Mouse (Mus musculus) adrenal gland, adult (tissue): ENCODE measurements around the gene Pak2.
A peak's percentile ranks its signal among the peaks of the same experiment; 100 is the strongest.

ENCODE experiments used
- DNase-seq, 2 experiments: peaks; one replicate each; pipeline ENCODE4 v3.0.0; 2022 to 2023; ENCODE audit warnings: low spot score in 1 of 2; ENCODE audit not compliant: inconsistent age in 2 of 2

Gene Pak2

DNA sequence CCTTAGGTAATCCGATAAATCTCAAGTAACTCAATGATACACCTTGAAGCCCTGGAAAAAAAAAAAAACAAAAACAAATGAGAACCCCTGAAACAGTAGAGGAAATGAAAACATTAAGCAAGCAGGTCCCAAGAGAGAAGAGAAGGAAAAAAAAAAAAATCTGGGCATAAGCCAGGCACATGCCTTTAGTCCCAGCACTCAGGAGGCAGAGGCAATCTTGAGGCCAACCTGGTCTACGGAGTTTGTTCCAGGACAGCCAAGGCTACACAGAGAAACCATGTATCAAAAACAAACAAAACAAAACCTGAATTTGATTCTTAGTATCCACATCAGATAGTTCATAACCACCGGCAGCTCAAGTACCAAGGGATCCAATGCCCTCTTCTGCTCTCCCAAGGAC, 74.4 kb downstream of the Pak2 start:
- no peak for DNase-seq

DNA sequence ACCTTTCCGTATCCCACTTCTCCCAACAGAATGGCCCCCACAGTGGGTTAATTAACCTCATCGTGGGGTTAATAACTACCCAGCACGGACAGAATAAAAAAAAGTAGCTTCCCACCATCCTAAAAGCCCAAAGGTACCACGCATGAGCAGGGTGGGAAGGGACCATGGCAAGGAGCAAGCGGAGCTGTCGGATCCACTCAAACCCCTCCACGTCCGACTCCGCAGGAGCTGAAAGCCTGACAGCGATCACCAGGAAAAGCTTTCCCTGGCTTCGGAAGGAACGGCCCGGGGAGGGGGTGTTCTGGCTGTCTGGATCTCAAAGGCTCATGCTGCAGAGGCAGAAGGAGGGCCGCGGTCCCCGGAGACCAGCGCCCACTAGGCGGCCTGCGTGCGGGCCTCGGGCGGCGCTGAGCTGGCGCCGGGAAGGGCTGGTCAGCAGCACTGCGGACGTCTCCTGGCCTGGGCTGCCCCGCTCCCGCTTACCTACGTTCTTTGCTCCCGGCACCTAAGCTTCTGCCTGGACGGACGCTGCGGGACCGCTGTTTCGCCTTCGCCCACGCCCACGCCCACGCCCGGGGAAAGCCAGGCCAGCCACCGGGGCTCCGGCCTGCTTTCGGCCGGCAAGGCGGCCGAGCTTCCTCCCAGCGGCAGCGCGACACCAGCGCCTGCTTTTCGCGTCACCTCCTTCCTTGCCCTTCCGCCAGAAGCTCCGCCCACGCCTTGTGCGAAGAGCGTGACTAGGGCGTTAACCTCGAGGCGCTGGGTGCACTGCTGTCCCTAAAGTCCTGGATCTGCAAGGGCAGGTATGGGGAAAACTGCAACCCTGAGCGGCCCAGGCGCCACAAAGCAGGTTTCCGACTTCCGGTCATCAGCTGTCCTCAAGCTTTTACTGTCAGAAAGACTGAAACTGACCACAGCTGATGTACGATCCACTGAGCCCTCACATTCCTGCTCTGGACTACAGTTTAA, 76.3 kb downstream of the Pak2 start, which contains the start of gene Senp5:
Gene Senp5, minus strand, starts transcription at position 779 of the 969 bp plus-strand sequence.
- DNase-seq, result peak; percentile 94 to 97

DNA sequence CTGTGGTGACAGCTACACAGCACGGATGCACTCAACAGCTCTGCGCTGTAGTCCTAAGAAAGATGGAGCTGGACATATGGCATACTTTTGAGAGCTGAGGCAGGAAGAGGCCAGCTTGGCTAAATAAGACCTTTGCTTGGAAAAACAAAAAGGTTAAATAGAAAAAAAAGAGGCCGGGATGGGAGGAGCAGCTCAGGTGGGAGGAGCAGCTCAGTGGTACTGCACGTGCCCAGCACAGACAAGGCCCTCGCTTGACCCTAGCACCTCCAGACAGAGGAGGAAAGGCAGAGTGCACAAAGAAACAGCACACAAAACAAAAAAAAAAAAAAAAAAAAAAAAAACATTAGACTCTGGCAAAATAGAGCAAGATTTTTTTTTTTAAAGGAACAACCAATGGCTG, 82.8 kb downstream of the Pak2 start:
- no peak for DNase-seq

DNA sequence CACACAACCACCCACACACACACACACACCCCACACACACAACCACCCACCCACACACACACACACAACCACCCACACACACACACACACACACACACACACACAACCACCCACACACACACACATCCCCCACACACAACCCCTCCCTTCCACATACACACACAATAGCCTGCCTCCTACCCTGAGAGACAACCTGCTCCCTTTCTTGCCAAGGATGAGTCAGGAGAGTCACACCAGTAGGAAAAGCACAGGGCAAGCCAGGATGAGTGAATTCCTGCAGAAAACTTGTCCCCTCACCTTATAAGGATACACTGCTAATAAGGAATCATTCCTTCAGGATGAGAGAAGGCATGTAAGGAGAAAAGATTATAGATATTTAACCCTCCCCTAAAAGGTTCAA, 85.2 kb downstream of the Pak2 start:
- DNase-seq, result peak in 1 of 2 experiments; percentile 42

DNA sequence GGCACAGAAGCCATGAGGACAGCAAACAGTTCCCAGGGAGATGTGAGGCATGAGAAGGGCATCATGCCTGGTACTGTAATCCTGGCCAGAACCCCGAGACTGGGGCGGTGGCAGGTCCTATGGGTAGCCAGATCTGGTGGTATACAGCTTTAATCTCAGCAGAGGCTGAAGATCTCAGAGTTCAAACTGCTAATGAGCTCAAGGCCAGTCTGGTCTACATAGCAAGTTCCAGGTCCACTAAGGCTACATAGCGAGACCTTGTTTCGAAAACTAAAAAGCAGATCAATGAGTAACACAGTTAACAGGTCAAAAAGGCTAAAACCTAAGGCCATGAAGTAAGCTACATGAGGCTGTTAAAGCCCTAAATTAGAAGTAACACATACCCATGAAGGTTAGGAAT, 85.9 kb downstream of the Pak2 start:
- peak in 1 of 2 experiments; percentile 59 for DNase-seq

DNA sequence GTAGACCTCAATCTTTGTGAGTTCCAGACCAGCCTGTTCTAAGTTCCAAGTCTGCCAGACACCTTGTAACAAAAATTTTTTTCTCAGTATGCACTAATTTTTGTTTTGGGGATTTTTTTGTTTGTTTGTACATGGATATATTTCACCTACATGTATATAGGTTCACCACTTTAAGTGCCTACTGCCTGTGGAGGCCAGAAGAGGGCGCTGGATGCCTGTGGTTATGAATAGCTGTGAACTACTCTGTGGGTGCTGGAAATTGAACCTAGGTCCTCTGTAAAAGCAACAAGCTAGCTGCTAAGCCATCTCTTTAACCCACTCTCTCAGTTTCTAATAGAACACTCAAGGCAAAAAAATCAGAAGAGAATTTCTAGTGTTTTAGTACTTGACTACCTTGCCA, 87.1 kb downstream of the Pak2 start:
- DNase-seq, result no peak

DNA sequence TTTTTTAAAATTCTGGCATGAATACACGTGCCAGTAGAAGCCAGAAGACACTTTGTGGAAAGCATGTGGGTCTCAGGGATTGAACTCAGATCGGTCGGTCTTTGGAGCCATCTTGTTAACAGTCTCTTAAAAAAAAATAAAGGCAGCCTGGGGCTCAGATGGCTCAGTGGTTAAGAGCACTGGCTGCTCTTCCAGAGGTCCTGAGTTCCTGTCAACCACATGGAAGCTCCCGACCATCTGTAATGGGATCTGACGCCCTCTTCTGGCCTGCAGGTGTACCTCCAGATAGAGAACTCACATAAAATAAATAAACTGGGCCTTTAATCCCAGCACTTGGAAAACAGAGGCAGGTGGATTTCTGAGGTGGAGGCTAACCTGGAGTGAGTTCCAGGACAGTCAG, 98.2 kb downstream of the Pak2 start:
- no peak for DNase-seq

DNA sequence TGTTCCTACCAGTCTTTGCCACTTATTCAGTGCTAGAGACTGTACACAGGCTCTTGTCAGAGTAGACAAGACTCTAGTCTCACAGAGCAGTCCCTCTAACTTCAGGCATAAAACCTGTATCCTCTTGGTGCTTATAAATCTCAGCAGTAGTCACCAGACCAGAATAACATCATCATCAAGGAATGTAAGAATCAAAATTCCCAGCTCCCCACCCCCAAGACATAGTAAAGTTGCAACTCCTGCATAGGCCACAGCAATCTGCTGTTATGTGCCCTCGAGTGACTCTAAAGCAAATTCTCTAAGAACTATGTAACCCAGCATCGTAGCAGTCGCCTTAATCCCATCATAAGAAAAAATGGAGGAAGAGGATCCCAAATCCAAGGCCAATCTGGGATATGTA, 99.6 kb downstream of the Pak2 start:
- no peak for DNase-seq

DNA sequence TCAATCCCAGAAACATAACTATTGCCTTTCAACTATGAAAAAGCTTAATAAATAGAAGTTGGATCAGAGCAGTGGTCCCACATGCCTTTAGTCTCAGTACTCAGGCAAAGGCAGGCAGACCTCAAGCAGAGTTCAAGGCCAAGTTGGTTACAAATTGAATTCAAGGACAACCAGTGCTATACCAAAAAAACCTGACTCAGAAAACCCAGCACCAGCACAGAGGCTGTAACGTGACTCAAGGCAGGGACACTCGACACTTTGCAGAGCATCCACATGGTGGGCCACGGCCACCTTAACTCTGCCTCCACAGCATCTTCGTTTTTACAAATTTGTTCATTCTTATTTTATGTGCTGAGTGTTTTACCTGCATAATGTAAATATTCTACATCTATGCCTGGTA, 103.9 kb downstream of the Pak2 start:
- DNase-seq, result peak; percentile 48 to 51
